Mouse (Mus musculus) stomach, postnatal 0 days (tissue): ENCODE results near the gene Plcl2.

Experiments used
- CTCF ChIP-seq: IDR thresholded peaks from 2 replicates; pipeline ENCODE4 v1.5.1; 2016; ENCODE audit warnings: antibody characterized with exemption, low read depth, mild to moderate bottlenecking, moderate library complexity
- EP300 ChIP-seq: optimal IDR thresholded peaks from 2 replicates; pipeline ENCODE3; 2016; ENCODE audit warnings: antibody characterized with exemption

DNA sequence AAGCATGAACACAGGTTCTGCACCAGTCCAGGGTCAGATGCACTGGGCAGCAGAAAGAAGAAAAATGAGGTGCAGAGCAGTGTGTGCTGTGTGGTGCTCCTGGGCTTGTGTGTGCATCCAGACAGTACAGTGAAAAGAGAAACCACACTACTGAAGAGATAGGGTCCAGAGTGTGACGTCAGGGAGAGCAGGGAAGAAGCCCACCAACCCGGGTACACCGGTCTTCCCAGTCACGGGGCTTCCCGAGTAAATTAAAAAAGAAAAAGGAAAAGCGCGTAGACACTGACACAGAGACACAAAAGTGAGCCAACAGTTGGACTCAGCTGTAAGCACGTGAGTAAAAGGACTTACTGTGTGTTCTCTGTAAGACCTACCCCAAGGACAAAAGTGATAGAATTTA is 149.7 kb downstream of the Plcl2 start:
- TF ChIP-seq CTCF = no peak
- TF ChIP-seq EP300 = no peak
